ENCODE assay signal across 25 mouse cellular contexts in genomic region chr6:48836146-48836545, GRCm38 (mm10). TPM values are rescaled to one million over a fixed set of nuclear protein-coding genes. Genes with fewer than 3 reads are reported as not detected.
DNase-seq lines count a peak whose midpoint lies in the region; ATAC-seq and TF ChIP-seq lines count a peak whose summit lies in the region.
"Had no signal": no experiment of that assay in that cellular context is flagged by ENCODE, and none has a peak within 500 bp of the region (broad histone marks: within the 10 kb centered on the region; RNA-seq: fewer than 3 reads in every experiment).

No protein-coding gene starts in this region.

- peaks cover 10% of the 10 kb centered on the region; the same call in 1 of the 2 replicates for H3K4me1 ChIP-seq in heart, embryonic 11.5 days (ENCODE audit: control insufficient read depth, insufficient read depth, low read length)
- peaks cover 26% of the 10 kb centered on the region for H3K4me1 ChIP-seq in heart, embryonic 10.5 days
- peaks cover 16% of the 10 kb centered on the region for H3K4me1 ChIP-seq in kidney, embryonic 14.5 days (ENCODE audit: control insufficient read depth, insufficient read depth, low read length)
- no peaks in the 10 kb centered on the region for H3K4me1 ChIP-seq in small intestine, adult 2 months (ENCODE audit: control insufficient read depth, insufficient read depth, insufficient read length, low read length)

- no peak for TF ChIP-seq POLR2A in small intestine, adult 2 months (IDR thresholded peaks at IDR 0.05; ENCODE audit: low read depth, low read length)

- peaks cover 38% of the 10 kb centered on the region for H3K36me3 ChIP-seq in heart, embryonic 11.5 days (ENCODE audit: control insufficient read depth, insufficient read depth, low read length)
- peaks cover 55% of the 10 kb centered on the region for H3K36me3 ChIP-seq in heart, embryonic 10.5 days
- peaks cover 52% of the 10 kb centered on the region for H3K36me3 ChIP-seq in kidney, embryonic 14.5 days (ENCODE audit: control insufficient read depth, insufficient read depth, low read length)
- peaks cover 40% of the 10 kb centered on the region for H3K36me3 ChIP-seq in small intestine, adult 2 months (ENCODE audit: control insufficient read depth, insufficient read depth, low read length)
- H3K36me3 ChIP-seq: G1E had no signal

- no peak for TF ChIP-seq CTCF in small intestine, adult 2 months (IDR thresholded peaks at IDR 0.05; ENCODE audit: extremely low read depth, insufficient read length, insufficient replicate concordance, low read depth, low read length)

- no peak for ATAC-seq in heart, embryonic 11.5 days (replicated peaks; ENCODE audit: insufficient number of reproducible peaks, low FRiP score, low TSS enrichment)
- no peak for ATAC-seq in kidney, embryonic 14.5 days (ENCODE audit: low FRiP score, low TSS enrichment)
- ATAC-seq: activated CD4-positive, CD25-positive, alpha-beta regulatory T cell, adult 4 months; CD4-positive, CD25-positive, alpha-beta regulatory T cell, adult 4 months; Patski had no signal

- no peaks in the 10 kb centered on the region for H3K27me3 ChIP-seq in heart, embryonic 11.5 days (ENCODE audit: control insufficient read depth, insufficient read depth, low read length)
- H3K27me3 ChIP-seq in heart, embryonic 10.5 days (ENCODE audit: insufficient read depth, poor library complexity, severe bottlenecking): no peaks in the 10 kb centered on the region
- H3K27me3 ChIP-seq in kidney, embryonic 14.5 days (ENCODE audit: control insufficient read depth, insufficient read depth, low read length): no peaks in the 10 kb centered on the region
- H3K27me3 ChIP-seq in small intestine, adult 2 months (ENCODE audit: control insufficient read depth, insufficient read depth, low read length): no peaks in the 10 kb centered on the region
- H3K27me3 ChIP-seq: CH12.LX, Patski had no signal

- no peaks in the 10 kb centered on the region for H3K9me3 ChIP-seq in heart, embryonic 11.5 days (replicated peaks; ENCODE audit: control insufficient read depth, low read length)
- no peaks in the 10 kb centered on the region for H3K9me3 ChIP-seq in heart, embryonic 10.5 days
- H3K9me3 ChIP-seq in kidney, embryonic 14.5 days (ENCODE audit: control insufficient read depth, low read length): no peaks in the 10 kb centered on the region; the same call in 1 of the 2 replicates
- H3K9me3 ChIP-seq: G1E had no signal

- no peak overlapping the region for H3K9ac ChIP-seq in heart, embryonic 11.5 days (ENCODE audit: low read depth, low read length)
- H3K9ac ChIP-seq in kidney, embryonic 14.5 days (ENCODE audit: low read depth, low read length): no peak overlapping the region

- peak; percentile 51 for DNase-seq in heart, adult 11 months
- peak; percentile 51 for DNase-seq in heart, embryonic 10.5 days (ENCODE audit: low spot score)
- no peak for DNase-seq in heart, postnatal 4 days
- peak; percentile 2 for DNase-seq in kidney, adult 18-20 months
- no peak for DNase-seq in spleen, postnatal 36 days (ENCODE audit: low spot score in 2 of 2)
- DNase-seq: adrenal gland, adult 2 months; adrenal gland, adult 8-10 months; adrenal gland, postnatal 10 days; adrenal gland, postnatal 14 days; adrenal gland, postnatal 25 days; adrenal gland, postnatal 36 days; B cell, adult 2 months; cerebellum, adult 11 months; cerebellum, adult 11-12 months had no signal

- H3K4me3 ChIP-seq in heart, embryonic 11.5 days (ENCODE audit: low read depth, low read length): no peak overlapping the region
- no peak overlapping the region for H3K4me3 ChIP-seq in heart, embryonic 10.5 days
- H3K4me3 ChIP-seq in kidney, embryonic 14.5 days (ENCODE audit: low read length): no peak overlapping the region
- no peak overlapping the region for H3K4me3 ChIP-seq in small intestine, adult 2 months (ENCODE audit: low read depth, low read length)

- H3K4me2 ChIP-seq in heart, embryonic 11.5 days: no peak overlapping the region
- H3K4me2 ChIP-seq in kidney, embryonic 14.5 days (replicated peaks; ENCODE audit: low read depth, low read length): no peak overlapping the region

- no peak overlapping the region for H3K27ac ChIP-seq in heart, embryonic 11.5 days (ENCODE audit: low read depth, low read length)
- H3K27ac ChIP-seq in heart, embryonic 10.5 days: no peak overlapping the region
- H3K27ac ChIP-seq in kidney, embryonic 14.5 days (ENCODE audit: low read depth, low read length): no peak overlapping the region
- H3K27ac ChIP-seq in small intestine, adult 2 months (ENCODE audit: insufficient read depth, low read depth, low read length): peak overlapping the region; percentile 0; the same call in 1 of the 2 replicates

- 82% methylated on average over 5 of the region's 5 CpGs for WGBS in heart, embryonic 11.5 days (ENCODE audit: insufficient replicate concordance)
- 71% methylated on average over 5 of the region's 5 CpGs for WGBS in heart, embryonic 10.5 days
- WGBS in kidney, embryonic 14.5 days: 93% methylated on average over 5 of the region's 5 CpGs
- 87% methylated on average over 5 of the region's 5 CpGs for WGBS in small intestine, adult 2 months

RNA-seq across cellular contexts. Expression of gene Tmem176a, which starts 4.6 kb away (rescaled TPM):
- polyA plus RNA-seq in heart, embryonic 11.5 days (2014; fragmentation: Nextera tagmentation; extraction: Ambion mirVana): 104 and 108 TPM in 2 replicates
- 65.3 and 84.3 TPM in 2 replicates for polyA plus RNA-seq in heart, embryonic 10.5 days (2016; fragmentation: Nextera tagmentation; extraction: Ambion mirVana)
- total RNA-seq in heart, postnatal 4 days (2021): 10 to 100 TPM; 33.6 to 34.8 TPM
- 123 and 135 TPM in 2 replicates for polyA plus RNA-seq in kidney, embryonic 14.5 days (2014; fragmentation: Nextera tagmentation; extraction: Ambion mirVana)
- 52.3 and 84.3 TPM in 2 replicates for polyA plus RNA-seq in small intestine, adult 2 months (2012; rRNA removed)
- total RNA-seq: G1E had no signal
- polyA plus RNA-seq: G1E had no signal

RNA-seq across cellular contexts. Expression of gene Tmem176b, which starts 5.2 kb away (rescaled TPM):
- polyA plus RNA-seq in heart, embryonic 11.5 days (2014; fragmentation: Nextera tagmentation; extraction: Ambion mirVana): 219 and 237 TPM in 2 replicates
- polyA plus RNA-seq in heart, embryonic 10.5 days (2016; fragmentation: Nextera tagmentation; extraction: Ambion mirVana): 150 and 178 TPM in 2 replicates
- total RNA-seq in heart, postnatal 4 days (2021): 10 to 100 TPM; 90.2 to 95.6 TPM
- 308 and 313 TPM in 2 replicates for polyA plus RNA-seq in kidney, embryonic 14.5 days (2014; fragmentation: Nextera tagmentation; extraction: Ambion mirVana)
- 118 and 211 TPM in 2 replicates for polyA plus RNA-seq in small intestine, adult 2 months (2012; rRNA removed)
- total RNA-seq: G1E had no signal
- polyA plus RNA-seq: G1E had no signal

RNA-seq across cellular contexts. Expression of gene Aoc1, which starts 36.5 kb away (rescaled TPM):
- polyA plus RNA-seq in heart, embryonic 11.5 days (2014; fragmentation: Nextera tagmentation; extraction: Ambion mirVana): not detected in 2 replicates
- not detected in 2 replicates for polyA plus RNA-seq in heart, embryonic 10.5 days (2016; fragmentation: Nextera tagmentation; extraction: Ambion mirVana)
- total RNA-seq in heart, postnatal 4 days (2021): not detected
- polyA plus RNA-seq in kidney, embryonic 14.5 days (2014; fragmentation: Nextera tagmentation; extraction: Ambion mirVana): 0.99 and 1.4 TPM in 2 replicates
- 85.5 and 894 TPM in 2 replicates for polyA plus RNA-seq in small intestine, adult 2 months (2012; rRNA removed)
- total RNA-seq: adrenal gland, adult 18-20 months; adrenal gland, adult 2 months; adrenal gland, adult 8-10 months; adrenal gland, postnatal 10 days; adrenal gland, postnatal 14 days; adrenal gland, postnatal 25 days; adrenal gland, postnatal 36 days; MEL had no signal
- polyA plus RNA-seq: activated CD4-positive, CD25-positive, alpha-beta regulatory T cell, adult 4 months; adrenal gland, adult 2 months; C2C12; G1E had no signal

Comparison
In these comparisons a context has a peak if more than half of its experiments do, and no peak if none do; other contexts are left out.
1. DNase-seq: peak in heart, adult 11 months (single experiment), heart, embryonic 10.5 days (single experiment) and kidney, adult 18-20 months (single experiment); none in heart, postnatal 4 days (single experiment) and spleen, postnatal 36 days (0 of 2).
2. RNA of gene Aoc1, which starts 36.5 kb away (polyA plus RNA-seq): 85.5 to 894 TPM in small intestine, adult 2 months; 0.99 to 1.4 TPM in kidney, embryonic 14.5 days, not detected in heart, embryonic 10.5 days and not detected in heart, embryonic 11.5 days; every median in the first group is over 10 times any median in the second.